Mouse (Mus musculus) skeletal muscle tissue, adult 2 months (tissue): ENCODE measurements at regions not wholly inside any gene's neighbourhood (a gene's known extent, or its start where the extent isn't known, plus 50 kb on each side); places are given as distances from the start of the nearest gene placed in this dataset.
A peak's percentile ranks its signal among the peaks of the same experiment; 100 is the strongest.

Experiments used
- DNase-seq: peaks from one replicate; pipeline ENCODE4 v3.0.0-alpha.2; 2012; ENCODE audit warnings: low read depth, low spot score

DNA sequence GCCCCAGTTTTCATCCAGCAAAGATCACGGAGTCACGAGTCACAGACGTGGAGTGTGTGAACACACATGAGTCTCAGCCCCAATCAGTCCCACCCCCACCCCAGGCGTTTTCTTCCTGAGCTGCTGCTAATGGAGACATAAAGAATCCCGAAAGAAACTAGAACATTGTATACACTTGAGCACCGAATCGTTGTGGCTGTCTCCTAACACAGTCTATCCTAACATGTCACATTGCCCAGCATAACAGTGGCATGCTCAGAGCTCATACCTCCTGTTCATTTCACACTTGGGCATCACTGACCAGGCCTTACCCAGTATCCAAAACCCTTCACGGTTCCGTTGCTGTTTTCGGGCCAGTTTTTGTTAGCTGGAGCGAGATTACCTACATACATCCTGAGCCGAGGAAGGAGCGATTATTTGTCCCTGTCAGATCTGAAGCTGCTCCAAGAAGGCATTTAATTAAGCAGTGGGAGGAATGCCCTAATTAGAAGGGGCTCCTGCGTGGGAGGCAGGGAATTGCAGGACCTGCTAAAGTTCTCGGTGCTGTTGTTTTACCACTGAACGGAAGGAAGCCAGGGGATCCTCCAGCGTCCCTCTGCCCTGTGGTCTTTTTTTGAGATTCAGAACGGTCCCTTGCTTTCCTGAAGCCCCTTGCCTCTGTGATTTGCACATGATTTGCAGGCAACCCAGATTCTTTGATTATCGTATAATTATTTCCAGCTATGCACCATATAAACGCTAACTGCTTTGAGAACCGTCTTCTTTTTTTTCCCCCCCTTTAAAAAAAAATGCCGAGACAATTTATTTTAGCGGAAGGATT is 53.4 kb upstream of the Nap1l1 start:
- no peak for DNase-seq

GRCm38 (mm10) chr10:111420195-111420838 is 52.7 kb upstream of the Nap1l1 start:
- DNase-seq = no peak

DNA sequence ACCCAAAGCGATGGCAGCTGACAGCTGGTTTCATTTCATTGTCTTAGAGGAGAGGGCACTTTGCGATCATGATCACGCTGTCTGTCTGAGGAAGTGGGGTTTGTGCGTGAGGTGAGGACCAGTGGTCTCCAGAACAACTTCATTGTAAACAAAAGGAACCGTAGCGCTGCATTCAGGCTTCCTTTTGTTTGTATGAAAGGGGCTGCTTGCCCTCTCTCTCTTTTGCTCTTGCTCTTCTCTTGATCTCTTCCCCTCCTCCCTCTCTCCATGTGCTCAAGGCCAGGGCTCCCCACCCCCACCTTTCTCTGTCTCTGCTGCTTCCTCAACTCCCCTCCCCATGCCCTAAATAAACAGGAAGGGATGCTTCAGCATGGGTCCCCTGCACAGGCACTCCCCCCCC is 51.0 kb upstream of the Nap1l1 start:
- DNase-seq = no peak

GRCm38 (mm10) chr10:111422649-111423048 is 50.4 kb upstream of the Nap1l1 start:
- peak; percentile 13 for DNase-seq
